Mouse (Mus musculus) heart, adult 8-10 months (tissue): ENCODE measurements around the gene Ttc30a2. TPM values are rescaled to one million over a fixed set of nuclear protein-coding genes. Genes with fewer than 3 reads are reported as not detected.

Experiments used
- DNase-seq: peaks from one replicate; pipeline ENCODE4 v3.0.0; 2022; ENCODE audit warnings: low spot score
- total RNA-seq, 4 experiments: library from RNA; stranded (reverse); gene quantifications; 2 replicates each; pipeline ENCODE4 v1.2.4; 2022

Ttc30a2 gene
- 1 to 10 TPM; 2.1 to 3.5 (median 2.5) TPM for total RNA-seq

- DNase-seq: peak; percentile 74
Observed at GRCm38 (mm10) chr2:75977752-75978368, at the start of gene Ttc30a2. Gene Ttc30a2, minus strand, starts transcription at chr2:75978170.

DNA sequence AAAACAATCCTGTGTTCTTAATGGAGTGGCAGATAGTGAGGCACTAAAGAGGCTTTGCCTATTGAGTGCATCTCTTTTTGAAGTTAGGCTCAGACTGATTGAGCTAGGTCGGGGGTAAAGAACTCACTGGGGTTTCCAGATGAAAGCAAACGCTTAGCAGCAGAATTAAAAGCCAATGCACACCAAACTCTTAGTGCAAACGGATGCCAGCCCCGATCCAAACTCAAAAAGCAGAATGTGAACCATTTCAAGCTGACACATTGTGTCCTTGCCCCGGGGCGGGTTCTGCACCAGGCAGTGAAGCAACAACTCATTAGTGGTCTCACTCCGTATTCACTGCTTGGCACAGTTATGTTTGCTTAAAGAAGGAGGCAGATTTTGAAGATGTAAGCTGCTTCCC, 38.9 kb upstream of the Ttc30a2 start:
- no peak for DNase-seq

GRCm38 (mm10) chr2:76016136-76016535, 38.2 kb upstream of the Ttc30a2 start:
- no peak for DNase-seq

GRCm38 (mm10) chr2:76015460-76015859, 37.5 kb upstream of the Ttc30a2 start:
- DNase-seq: no peak

DNA sequence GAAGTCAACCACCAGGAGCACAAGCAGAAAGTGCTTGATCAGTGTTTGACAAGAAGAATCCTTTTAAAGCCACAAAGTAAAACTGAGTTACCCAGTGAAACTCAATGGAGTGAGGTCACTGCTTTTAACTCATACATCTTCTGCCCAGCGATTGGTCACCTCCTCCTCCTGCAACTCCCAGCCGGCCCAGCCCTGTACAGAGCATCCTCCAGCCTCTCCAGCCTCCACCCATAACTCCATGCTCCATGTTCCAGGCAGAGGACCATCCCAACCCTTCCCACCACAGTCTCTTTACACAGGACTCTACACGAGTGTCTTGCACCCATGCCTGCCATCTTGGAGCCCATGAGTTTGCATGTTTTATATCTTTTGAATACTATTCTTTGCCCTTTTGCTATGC, 36.7 kb upstream of the Ttc30a2 start:
- no peak for DNase-seq

DNA sequence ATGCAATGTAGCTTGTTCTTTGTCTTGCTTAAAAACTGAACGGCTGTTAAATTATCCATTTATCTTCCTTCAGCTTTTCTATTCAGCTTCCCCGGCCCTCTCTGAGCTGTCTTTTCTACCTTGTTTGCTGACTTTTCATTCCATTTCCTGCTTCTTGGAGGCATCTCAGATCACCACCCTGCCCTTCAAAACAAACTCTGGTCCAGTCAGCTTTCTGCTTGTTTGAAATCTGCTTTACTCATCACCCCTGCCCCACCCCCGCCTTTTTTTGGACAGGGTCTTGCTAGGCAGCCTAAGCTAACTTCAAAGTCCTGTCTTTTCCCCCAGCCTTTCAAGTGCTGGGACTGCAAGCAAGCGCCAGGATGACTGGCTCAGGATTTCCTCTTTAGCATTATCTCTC, 28.2 kb upstream of the Ttc30a2 start:
- DNase-seq: no peak

GRCm38 (mm10) chr2:76002899-76003298, 24.9 kb upstream of the Ttc30a2 start:
- no peak for DNase-seq

DNA sequence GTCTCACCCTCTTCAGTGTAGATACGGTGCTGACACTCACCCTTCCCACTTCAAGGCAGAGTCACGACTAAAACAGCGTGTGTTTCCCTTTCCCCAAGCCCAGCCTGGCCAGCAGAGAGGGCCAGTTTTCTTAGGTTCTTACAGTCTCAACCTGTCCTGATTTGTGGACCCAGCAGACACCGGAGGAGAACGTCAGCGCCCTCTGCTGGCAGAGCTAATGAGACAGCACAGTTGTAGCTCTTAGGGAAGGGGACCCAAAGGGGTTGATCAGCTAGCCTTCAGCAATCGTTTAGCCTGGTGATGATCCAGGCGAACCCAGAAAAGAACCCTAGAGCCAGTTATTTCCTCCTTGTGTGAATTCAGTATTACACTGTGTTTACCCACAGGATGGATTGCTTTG, 23.4 kb upstream of the Ttc30a2 start:
- no peak for DNase-seq

- no peak for DNase-seq
Observed at GRCm38 (mm10) chr2:75999636-76000035, 21.7 kb upstream of the Ttc30a2 start.

DNA sequence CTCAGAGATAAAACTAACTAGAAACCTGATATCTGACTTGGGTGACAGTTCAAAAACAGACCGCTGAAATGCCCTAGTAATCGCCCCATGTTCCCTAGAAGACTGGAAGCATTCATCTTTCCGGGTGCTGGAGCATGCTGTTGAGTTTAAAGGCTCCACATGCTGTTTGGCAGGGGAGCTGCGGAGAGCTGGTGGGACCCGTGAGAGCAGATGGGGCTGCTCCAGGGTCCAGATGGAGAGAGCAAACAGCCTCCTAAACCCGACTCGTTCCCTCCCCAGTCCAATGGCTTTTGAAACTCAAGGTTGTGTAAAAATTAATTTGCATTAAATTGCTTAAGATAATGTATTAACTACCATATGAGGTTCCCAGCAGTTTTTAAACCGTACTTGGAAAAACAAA, 20.7 kb upstream of the Ttc30a2 start:
- no peak for DNase-seq

GRCm38 (mm10) chr2:75997726-75998125, 19.8 kb upstream of the Ttc30a2 start:
- DNase-seq: no peak

DNA sequence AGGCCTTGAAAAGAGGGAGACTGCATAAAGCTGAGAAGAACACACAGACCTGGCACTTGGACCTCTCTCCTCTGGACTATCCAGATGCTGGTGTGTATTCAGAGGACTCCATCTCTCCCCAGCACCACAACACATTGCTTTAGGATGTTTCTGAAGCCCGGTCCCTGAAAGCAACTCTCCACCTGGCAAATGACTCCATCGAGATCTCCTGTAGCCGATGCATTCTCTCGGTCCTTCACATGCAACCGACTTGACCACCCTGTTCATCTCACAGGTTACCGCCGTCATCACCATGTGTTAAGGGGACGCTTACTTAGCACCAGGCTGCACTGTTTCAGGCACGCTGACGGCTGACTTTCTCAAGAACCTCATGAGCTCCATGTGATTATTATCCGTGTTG, 16.9 kb upstream of the Ttc30a2 start:
- no peak for DNase-seq

- no peak for DNase-seq
Observed at GRCm38 (mm10) chr2:75991581-75992205, 13.7 kb upstream of the Ttc30a2 start.

GRCm38 (mm10) chr2:75990885-75991539, 13.0 kb upstream of the Ttc30a2 start:
- peak; percentile 50 for DNase-seq

DNA sequence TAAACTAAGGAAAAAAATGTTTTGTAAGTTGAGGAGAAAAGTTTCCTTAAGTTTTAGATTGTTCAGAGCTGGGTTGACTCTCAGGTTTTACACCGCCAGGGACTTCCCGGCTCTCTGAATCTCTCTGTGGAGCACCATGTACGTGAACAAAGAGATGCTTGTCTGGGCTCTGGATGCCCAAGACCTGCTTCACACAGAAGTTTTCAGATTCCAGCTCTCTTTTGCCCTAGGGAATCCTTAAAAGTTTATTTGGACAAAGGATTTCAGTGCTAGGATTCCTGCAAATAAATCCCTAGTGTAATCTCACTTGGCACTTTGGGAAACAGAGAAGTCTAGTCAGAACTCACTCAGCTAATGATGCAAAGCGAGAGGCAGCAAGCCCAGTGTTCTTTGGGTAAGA, 11.7 kb upstream of the Ttc30a2 start:
- DNase-seq: no peak

- no peak for DNase-seq
Observed at GRCm38 (mm10) chr2:75988779-75989363, 10.9 kb upstream of the Ttc30a2 start.

GRCm38 (mm10) chr2:75988378-75988777, 10.4 kb upstream of the Ttc30a2 start:
- DNase-seq: no peak

GRCm38 (mm10) chr2:75987739-75988138, 9.8 kb upstream of the Ttc30a2 start:
- DNase-seq: no peak

DNA sequence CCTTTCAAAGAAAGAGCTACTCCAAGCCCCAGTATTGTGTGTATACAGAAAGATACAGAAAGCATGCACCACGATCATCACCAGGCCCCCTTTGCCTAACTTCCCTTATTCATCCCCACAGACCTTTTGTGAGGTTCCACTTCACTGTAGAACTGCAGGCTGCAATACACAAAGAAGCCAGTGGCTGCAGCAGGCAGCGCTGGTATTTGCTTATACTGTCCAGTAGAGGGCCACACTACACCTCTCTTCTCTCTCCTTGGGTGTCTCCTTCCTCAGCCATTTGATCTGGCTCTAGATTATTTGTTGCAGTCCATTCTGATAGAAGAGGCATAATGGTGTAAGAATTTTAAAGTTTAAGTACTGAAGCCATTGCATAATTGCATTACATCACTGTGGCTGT, 7.2 kb upstream of the Ttc30a2 start:
- DNase-seq: peak; percentile 32

DNA sequence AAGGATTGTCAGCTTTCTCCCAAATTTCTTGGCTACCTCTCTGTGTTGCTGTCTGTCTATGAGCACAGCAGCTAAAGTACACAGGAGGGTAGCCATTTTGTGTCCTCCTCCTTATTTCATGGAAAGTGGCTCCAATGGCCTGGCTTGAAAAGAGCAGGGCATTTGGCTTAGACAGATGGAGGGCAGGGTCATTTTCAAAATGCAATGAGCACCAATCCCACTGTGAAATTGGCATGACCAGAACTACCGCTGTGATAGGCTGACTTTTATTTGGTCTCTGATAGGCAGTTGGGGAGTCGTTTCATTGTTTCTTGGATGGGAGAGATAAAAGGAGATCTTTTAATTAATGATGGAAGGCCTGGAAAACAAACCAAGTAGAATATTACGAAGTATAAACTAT, 5.9 kb upstream of the Ttc30a2 start:
- no peak for DNase-seq

GRCm38 (mm10) chr2:75983091-75983490, 5.1 kb upstream of the Ttc30a2 start:
- DNase-seq: no peak

GRCm38 (mm10) chr2:75982626-75983025, 4.7 kb upstream of the Ttc30a2 start:
- no peak for DNase-seq
